Mouse (Mus musculus): ENCODE results near the gene Klhl3. TPM values are rescaled to one million over a fixed set of nuclear protein-coding genes. Genes with fewer than 3 reads are reported as not detected.

Klhl3 gene
- polyA plus RNA-seq, 1 experiment from 2014 or later: 4.6 TPM

DNA sequence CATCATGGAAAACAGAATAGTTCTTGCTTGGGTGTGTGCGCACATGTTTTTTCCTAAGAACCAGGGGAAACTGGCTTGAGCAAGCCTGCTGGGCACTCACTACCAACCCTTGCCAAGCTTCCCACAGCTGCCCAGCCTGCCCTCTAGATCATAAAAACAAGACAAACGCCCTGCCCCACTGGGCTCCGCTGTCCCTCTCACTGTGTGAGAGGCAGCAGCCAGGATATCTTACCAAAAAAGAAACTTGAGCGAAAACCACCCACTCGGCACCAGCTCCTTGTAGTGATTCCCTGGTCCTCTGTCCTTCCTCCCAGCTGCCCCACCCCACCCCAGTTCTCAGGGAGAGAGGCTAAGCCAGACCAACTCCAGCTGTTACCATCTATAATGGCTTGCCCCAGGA lies 48.1 kb downstream of the Klhl3 start:
- peaks cover 37% of the 10 kb centered on the region for H3K4me1 ChIP-seq (replicated peaks; ENCODE audit: control insufficient read depth, insufficient read depth, low read length)
- H3K27me3 ChIP-seq (ENCODE audit: control insufficient read depth, insufficient read depth, low read depth, low read length): no peaks in the 10 kb centered on the region
- no peak overlapping the region for H3K4me3 ChIP-seq (ENCODE audit: low read length)
- H3K36me3 ChIP-seq (ENCODE audit: control insufficient read depth, insufficient read depth, low read length): peaks cover 4% of the 10 kb centered on the region
- H3K4me2 ChIP-seq (ENCODE audit: low read depth, low read length): no peak overlapping the region
- H3K27ac ChIP-seq (ENCODE audit: low read length): no peak overlapping the region
- ATAC-seq (ENCODE audit: low read depth): no peak
- H3K9me3 ChIP-seq (ENCODE audit: control insufficient read depth, low read length): no peaks in the 10 kb centered on the region
- H3K9ac ChIP-seq (ENCODE audit: low read length): no peak overlapping the region
- WGBS: 61% methylated on average over 5 of the region's 5 CpGs

DNA sequence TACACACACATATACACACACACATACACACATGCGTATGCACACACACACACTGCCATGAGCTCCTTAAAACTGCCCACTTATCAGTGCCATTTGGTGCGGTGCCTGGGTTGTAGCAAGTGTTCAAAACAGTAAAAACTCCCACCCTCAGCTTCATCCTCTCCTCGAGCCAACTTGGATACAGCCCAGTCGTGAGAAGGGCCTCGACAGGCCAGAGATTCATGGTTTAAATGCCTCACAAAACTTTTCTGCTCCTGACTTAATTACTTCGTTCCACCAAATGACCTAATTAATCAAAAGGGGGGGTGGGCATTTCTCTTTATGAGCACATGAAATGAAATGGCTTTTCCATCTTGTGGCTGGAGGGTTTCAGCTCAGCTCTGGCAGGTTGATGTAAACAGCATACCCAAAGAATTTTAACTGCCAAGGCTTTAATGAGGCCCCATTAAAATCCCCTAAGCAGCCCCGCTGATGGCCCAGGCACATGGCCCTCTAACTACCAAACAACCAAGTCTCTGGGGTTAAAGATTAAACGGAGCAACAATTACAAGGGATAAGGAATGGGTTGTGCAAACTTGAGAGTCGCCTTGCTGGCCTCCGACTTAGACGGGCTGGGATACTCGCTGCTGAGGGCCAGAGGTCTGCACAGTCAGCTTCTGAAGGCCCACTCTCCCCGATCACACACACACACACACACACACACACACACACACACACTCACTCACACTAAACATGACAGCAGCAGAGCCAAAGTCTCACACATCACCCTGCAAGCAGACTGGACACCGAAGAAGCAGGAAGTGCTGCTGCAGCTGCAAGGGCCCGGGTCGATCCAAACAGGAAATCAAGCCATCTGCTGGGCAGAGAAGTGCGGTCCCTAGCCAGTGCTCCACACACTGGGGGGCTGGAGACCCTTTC lies 55.2 kb downstream of the Klhl3 start:
- WGBS: 9% methylated on average over 17 of the region's 17 CpGs
- H3K4me1 ChIP-seq (replicated peaks; ENCODE audit: control insufficient read depth, insufficient read depth, low read length): peaks cover 30% of the 10 kb centered on the region

DNA sequence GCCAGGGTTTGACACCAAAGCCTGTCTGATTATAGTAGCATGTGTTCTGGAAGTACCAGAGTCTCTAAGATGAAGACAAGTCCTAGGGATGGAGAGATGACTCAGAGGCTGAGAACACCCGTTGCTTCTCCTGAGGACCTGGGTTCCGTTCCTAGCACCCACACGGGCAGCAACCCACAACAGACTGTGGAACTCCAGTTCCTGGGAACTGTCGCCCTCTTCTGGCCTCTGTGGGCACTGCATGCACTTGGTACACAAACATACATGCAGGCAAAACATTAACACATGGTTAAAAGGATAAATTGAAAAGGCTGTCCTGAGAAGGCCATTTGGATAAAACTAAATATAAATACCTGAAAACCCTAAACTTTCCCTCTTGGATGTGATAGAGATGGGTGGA lies 56.8 kb downstream of the Klhl3 start:
- H3K9me3 ChIP-seq (ENCODE audit: control insufficient read depth, low read length): no peaks in the 10 kb centered on the region
- H3K27ac ChIP-seq (ENCODE audit: low read length): no peak overlapping the region
- H3K4me1 ChIP-seq (replicated peaks; ENCODE audit: control insufficient read depth, insufficient read depth, low read length): peaks cover 30% of the 10 kb centered on the region
- 81% methylated on average over 4 of the region's 4 CpGs for WGBS
- no peak overlapping the region for H3K4me3 ChIP-seq (ENCODE audit: low read length)
- H3K36me3 ChIP-seq (ENCODE audit: control insufficient read depth, insufficient read depth, low read length): no peaks in the 10 kb centered on the region
- no peak overlapping the region for H3K9ac ChIP-seq (ENCODE audit: low read length)
- H3K4me2 ChIP-seq (ENCODE audit: low read depth, low read length): no peak overlapping the region
- ATAC-seq (ENCODE audit: low read depth): no peak
- H3K27me3 ChIP-seq (ENCODE audit: control insufficient read depth, insufficient read depth, low read depth, low read length): no peaks in the 10 kb centered on the region

More for the DNA sequence above, 55.2 kb downstream of the Klhl3 start:
- peaks cover 4% of the 10 kb centered on the region for H3K36me3 ChIP-seq (ENCODE audit: control insufficient read depth, insufficient read depth, low read length)
- H3K4me3 ChIP-seq (ENCODE audit: low read length): no peak overlapping the region
- no peak overlapping the region; the same call in 1 of the 2 replicates for H3K9ac ChIP-seq (ENCODE audit: low read length)
- no peak overlapping the region for H3K4me2 ChIP-seq (ENCODE audit: low read depth, low read length)
- no peaks in the 10 kb centered on the region for H3K9me3 ChIP-seq (ENCODE audit: control insufficient read depth, low read length)
- H3K27me3 ChIP-seq (ENCODE audit: control insufficient read depth, insufficient read depth, low read depth, low read length): no peaks in the 10 kb centered on the region
- peak; percentile 93 for ATAC-seq (ENCODE audit: low read depth)
- peak overlapping the region; percentile 93 for H3K27ac ChIP-seq (ENCODE audit: low read length)

DNA sequence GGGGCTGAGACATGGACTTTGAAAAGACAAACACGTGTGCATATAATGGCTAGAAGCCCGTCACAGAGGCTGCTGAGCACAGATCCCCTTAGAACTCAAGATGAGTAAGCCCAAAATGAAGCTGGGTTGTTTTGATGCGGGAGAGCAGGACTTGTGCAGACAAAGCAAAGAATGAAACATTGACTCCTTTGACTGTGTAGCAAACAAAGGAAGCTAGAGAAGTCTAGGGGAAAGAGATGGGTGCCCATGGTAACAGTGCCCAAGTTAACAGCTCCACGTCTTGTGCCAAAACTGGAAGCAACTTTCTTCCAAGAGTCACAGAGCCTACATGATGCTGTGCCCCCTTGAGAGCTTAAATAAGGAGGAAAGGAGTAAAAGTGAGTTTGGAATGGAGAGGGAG lies 59.8 kb downstream of the Klhl3 start:
- Histone ChIP-seq H3K9me3 (ENCODE audit: control insufficient read depth, low read length) (no peaks in the 10 kb centered on the region), H3K36me3 (ENCODE audit: control insufficient read depth, insufficient read depth, low read length) (no peaks in the 10 kb centered on the region), H3K4me2 (ENCODE audit: low read depth, low read length) (no peak overlapping the region), H3K4me3 (ENCODE audit: low read length) (no peak overlapping the region), H3K27ac (ENCODE audit: low read length) (no peak overlapping the region), H3K27me3 (ENCODE audit: control insufficient read depth, insufficient read depth, low read depth, low read length) (no peaks in the 10 kb centered on the region), H3K9ac (ENCODE audit: low read length) (no peak overlapping the region), H3K4me1 (replicated peaks; ENCODE audit: control insufficient read depth, insufficient read depth, low read length) (peaks cover 14% of the 10 kb centered on the region)
- ATAC-seq (ENCODE audit: low read depth): no peak
- 88% methylated on average over 4 of the region's 4 CpGs for WGBS

DNA sequence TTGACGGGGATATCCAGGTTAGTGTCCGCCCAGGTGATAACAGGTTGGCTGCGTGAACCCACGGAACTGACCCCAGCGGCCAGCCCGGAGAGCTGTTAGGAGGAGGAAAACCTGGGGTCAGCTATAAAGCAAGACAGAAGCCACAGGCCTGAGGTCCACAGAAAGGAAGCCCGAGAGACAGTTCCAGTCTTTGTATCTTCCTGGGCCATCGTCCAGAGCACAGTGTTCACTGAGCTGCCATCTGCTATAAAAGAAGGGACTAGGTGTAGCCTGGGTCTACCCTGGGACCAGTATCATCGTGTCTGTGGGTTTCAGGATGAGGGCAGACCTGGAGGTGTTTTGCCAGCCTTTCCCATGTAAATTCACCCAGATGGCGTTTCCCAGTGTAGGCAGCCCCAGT lies 61.7 kb downstream of the Klhl3 start:
- Histone ChIP-seq H3K36me3 (ENCODE audit: control insufficient read depth, insufficient read depth, low read length) (no peaks in the 10 kb centered on the region), H3K4me3 (ENCODE audit: low read length) (no peak overlapping the region), H3K9me3 (ENCODE audit: control insufficient read depth, low read length) (no peaks in the 10 kb centered on the region), H3K4me1 (replicated peaks; ENCODE audit: control insufficient read depth, insufficient read depth, low read length) (no peaks in the 10 kb centered on the region), H3K27ac (ENCODE audit: low read length) (no peak overlapping the region), H3K4me2 (ENCODE audit: low read depth, low read length) (no peak overlapping the region), H3K9ac (ENCODE audit: low read length) (no peak overlapping the region), H3K27me3 (ENCODE audit: control insufficient read depth, insufficient read depth, low read depth, low read length) (no peaks in the 10 kb centered on the region)
- 81% methylated on average over 10 of the region's 10 CpGs for WGBS
- ATAC-seq (ENCODE audit: low read depth): no peak

DNA sequence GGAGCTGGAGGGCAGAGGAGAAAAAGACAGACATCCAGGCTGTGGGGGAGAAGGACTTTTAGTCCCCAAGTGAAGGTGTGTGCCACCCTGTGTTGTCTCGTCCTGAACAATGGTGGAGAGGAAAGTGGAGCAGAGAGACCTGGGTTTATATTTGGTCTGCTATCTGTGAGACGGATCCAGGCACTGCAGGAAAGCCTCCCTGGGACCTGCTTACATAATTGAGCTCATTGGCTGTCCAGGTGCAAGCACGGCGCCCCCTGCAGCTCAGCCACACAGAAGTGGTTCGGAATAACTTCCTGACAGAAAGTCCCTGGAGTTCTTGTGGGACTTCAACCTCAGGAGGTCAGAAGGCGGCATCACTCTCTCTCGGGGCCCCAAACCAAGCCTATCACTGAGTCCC lies 62.1 kb downstream of the Klhl3 start:
- Histone ChIP-seq H3K36me3 (ENCODE audit: control insufficient read depth, insufficient read depth, low read length) (no peaks in the 10 kb centered on the region), H3K4me1 (replicated peaks; ENCODE audit: control insufficient read depth, insufficient read depth, low read length) (no peaks in the 10 kb centered on the region), H3K4me2 (ENCODE audit: low read depth, low read length) (no peak overlapping the region), H3K9ac (ENCODE audit: low read length) (no peak overlapping the region), H3K4me3 (ENCODE audit: low read length) (no peak overlapping the region), H3K9me3 (ENCODE audit: control insufficient read depth, low read length) (no peaks in the 10 kb centered on the region), H3K27ac (ENCODE audit: low read length) (no peak overlapping the region), H3K27me3 (ENCODE audit: control insufficient read depth, insufficient read depth, low read depth, low read length) (no peaks in the 10 kb centered on the region)
- no peak for ATAC-seq (ENCODE audit: low read depth)
- WGBS: 56% methylated on average over 7 of the region's 7 CpGs

DNA sequence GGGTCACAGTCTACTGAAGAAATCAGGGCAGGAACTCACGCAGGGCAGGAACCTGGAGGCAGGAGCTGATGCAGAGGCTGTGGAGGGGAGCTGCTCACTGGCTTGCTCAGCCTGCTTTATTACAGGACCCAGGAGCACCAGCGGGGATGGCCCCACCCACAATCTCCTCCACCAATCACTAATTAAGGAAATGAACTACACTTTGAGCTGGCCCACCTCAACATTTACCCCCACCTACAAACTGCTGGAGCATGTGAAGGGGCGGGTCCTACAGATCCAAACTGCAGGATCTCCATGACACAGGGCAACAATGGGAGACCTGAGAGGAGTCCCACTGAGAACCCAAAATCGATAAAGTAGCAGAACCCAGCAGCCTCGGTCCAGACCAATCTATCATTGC lies 64.3 kb downstream of the Klhl3 start:
- H3K4me3 ChIP-seq (ENCODE audit: low read length): no peak overlapping the region
- WGBS: 66% methylated on average over 5 of the region's 5 CpGs
- no peaks in the 10 kb centered on the region for H3K4me1 ChIP-seq (replicated peaks; ENCODE audit: control insufficient read depth, insufficient read depth, low read length)
- H3K9ac ChIP-seq (ENCODE audit: low read length): no peak overlapping the region
- no peaks in the 10 kb centered on the region for H3K9me3 ChIP-seq (ENCODE audit: control insufficient read depth, low read length)
- H3K27me3 ChIP-seq (ENCODE audit: control insufficient read depth, insufficient read depth, low read depth, low read length): no peaks in the 10 kb centered on the region
- H3K4me2 ChIP-seq (ENCODE audit: low read depth, low read length): no peak overlapping the region
- H3K27ac ChIP-seq (ENCODE audit: low read length): no peak overlapping the region
- no peaks in the 10 kb centered on the region for H3K36me3 ChIP-seq (ENCODE audit: control insufficient read depth, insufficient read depth, low read length)
- no peak for ATAC-seq (ENCODE audit: low read depth)

DNA sequence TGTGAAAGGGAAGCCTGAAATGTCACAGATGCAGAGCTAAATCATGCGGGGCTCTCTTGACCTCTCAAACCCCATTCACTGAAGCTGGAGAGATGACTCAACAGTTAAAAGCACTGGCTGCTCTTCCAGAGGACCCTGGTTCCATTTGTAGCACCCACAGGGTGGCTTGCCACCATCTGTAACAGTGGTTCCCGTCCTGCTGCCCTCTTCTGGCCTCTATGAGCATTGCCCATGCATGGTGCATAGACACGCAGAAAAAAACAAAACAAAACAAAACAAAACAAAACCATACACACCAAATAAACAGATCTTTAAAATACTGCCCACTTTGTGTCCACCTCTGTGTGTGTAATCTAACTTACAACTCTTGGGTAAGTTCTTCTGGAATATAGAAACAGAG lies 65.3 kb downstream of the Klhl3 start:
- Histone ChIP-seq H3K27ac (ENCODE audit: low read length) (no peak overlapping the region), H3K9ac (ENCODE audit: low read length) (no peak overlapping the region), H3K4me1 (replicated peaks; ENCODE audit: control insufficient read depth, insufficient read depth, low read length) (no peaks in the 10 kb centered on the region), H3K36me3 (ENCODE audit: control insufficient read depth, insufficient read depth, low read length) (no peaks in the 10 kb centered on the region), H3K27me3 (ENCODE audit: control insufficient read depth, insufficient read depth, low read depth, low read length) (no peaks in the 10 kb centered on the region), H3K4me3 (ENCODE audit: low read length) (no peak overlapping the region), H3K4me2 (ENCODE audit: low read depth, low read length) (no peak overlapping the region), H3K9me3 (ENCODE audit: control insufficient read depth, low read length) (no peaks in the 10 kb centered on the region)
- whole genome bisulfite sequencing: 70% methylated on average over 3 of the region's 3 CpGs
- no peak for ATAC-seq (ENCODE audit: low read depth)

DNA sequence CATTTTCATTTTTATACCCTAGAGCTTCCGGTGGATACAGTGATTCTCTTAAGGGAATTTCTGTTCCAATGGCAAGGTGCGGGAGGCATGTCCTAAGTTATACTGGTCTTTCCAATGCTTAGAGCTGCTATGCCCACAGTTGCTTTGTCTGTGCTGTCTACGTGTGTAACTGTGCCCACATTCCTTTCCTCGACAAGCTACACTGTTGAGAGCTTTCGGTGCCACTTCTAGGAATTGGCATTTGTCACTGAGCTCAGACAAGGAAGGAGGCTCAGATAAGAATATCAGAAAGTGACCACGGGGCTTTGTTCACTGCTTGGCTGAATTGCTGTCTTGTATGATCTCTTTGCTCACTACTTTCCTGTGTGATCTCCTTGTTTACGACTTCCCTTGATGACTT lies 67.2 kb downstream of the Klhl3 start:
- Histone ChIP-seq H3K9me3 (ENCODE audit: control insufficient read depth, low read length) (no peaks in the 10 kb centered on the region), H3K4me2 (ENCODE audit: low read depth, low read length) (no peak overlapping the region), H3K27me3 (ENCODE audit: control insufficient read depth, insufficient read depth, low read depth, low read length) (no peaks in the 10 kb centered on the region), H3K27ac (ENCODE audit: low read length) (0 out of 2 replicates have a peak overlapping the region, but pooled peaks have one; percentile 12), H3K36me3 (ENCODE audit: control insufficient read depth, insufficient read depth, low read length) (no peaks in the 10 kb centered on the region), H3K4me3 (ENCODE audit: low read length) (no peak overlapping the region), H3K9ac (ENCODE audit: low read length) (no peak overlapping the region), H3K4me1 (replicated peaks; ENCODE audit: control insufficient read depth, insufficient read depth, low read length) (no peaks in the 10 kb centered on the region)
- peak; percentile 51 for ATAC-seq (ENCODE audit: low read depth)
- 68% methylated on average over 7 of the region's 7 CpGs for WGBS

Data from lung, embryonic 16.5 days (tissue).